Mouse (Mus musculus) adipocyte (in vitro differentiated cells): ENCODE data around the gene Gm21970.

ENCODE experiments used
- DNase-seq: peaks from one replicate; pipeline ENCODE4 v3.0.0-alpha.2; 2016; ENCODE audit warnings: low spot score

Gm21970 gene

DNA sequence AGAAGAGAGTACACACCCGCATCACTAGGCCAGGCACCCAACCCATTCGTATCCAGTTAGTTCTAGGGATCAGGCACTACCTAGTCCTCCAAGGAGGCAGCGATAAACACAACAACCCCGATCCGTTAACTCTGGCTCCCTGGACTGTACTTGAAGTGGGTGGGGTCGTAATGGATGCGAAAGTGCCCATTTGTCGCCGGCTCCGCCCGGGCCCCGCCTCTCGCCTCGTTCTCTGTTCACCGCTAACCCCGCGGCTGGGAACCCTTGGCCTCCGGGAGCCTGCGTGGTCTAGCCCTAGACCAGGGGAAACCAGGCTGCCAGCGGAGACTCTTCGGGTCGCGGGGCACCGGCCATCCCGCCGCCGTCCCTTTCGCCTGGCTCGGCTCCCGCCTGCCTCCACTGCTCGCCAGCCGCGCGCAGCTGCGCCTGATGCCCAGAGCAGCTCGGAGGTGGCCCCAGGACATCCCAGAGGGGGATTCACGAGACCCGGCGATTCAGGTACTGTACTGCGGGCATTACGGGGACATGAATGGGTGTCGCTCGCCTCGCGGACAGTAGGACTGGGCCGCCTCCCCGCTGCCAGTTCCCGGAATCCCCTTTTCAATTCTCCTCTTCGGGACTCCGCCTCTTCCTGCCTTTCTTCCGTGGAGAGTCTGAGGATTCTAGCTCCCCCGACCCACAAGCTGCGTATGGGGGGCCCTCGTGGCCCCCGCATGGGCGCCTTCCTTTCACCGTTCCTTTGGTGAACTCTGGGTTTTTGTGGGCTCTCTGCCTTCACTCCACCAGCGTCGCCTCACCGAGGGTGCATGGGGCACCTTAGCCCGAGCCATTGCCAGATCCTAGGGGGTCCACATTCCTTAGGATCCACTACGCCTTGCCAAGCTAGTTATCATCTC, 18.7 kb upstream of the Gm21970 start, which contains the start of gene Ifnar2:
Gene Ifnar2, plus strand, starts transcription at position 207 of the 896 bp plus-strand sequence.
- DNase-seq: peak; percentile 86

DNA sequence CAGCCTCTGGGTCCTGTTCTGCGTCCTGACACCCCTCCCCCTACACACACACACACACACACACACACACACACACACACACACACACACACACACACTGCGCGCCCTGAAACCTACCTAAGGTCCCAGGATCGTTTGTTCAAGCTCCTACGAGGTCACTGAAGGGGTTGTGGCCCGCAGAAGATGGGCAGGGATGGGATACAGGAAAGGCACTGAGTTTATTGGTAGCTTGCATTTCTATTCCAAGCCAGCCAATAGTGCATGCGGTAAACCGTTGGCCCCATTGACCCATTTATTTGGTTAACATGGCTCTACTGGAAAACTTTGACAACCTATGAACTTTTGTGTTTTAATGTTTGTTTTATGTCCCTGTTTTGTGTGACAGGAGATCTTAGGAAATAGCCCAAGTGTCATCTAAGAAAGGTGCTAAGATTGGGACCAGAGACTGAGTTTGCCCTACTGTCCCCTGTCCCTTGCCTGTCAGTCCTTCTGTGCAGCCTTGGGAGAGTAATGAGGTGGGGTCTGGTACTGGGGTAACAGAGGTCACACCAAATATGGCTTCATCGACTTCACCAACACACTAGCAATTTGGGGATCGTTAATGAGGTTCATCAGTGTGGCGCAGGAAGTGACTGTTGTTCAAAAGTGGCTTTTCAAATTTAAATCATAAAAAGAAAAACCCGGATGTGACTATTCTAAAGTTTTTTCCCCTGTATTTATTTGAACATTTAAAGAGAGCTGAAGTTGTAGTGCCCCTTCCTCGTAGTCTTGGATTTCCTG, 17.9 kb upstream of the Gm21970 start:
- peak; percentile 25 for DNase-seq

DNA sequence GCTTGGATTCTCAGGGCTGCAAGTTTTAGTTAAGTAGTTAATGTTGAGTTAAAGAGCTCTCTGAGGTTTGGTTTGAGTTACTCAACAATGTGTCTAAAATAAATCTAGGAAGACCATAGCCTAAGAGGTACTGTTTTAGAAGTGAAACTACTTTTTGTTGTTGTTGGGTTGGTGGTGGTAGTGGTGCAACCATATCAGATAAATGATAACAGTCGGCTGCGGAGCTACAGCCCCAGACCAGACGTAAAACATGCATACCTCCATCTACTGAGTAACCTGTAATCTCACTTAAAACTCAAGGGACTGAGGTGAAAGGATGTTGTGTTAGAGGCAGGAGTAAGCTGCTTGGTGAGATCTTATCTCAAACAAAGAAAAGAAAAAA, 17.3 kb upstream of the Gm21970 start:
- DNase-seq: no peak

DNA sequence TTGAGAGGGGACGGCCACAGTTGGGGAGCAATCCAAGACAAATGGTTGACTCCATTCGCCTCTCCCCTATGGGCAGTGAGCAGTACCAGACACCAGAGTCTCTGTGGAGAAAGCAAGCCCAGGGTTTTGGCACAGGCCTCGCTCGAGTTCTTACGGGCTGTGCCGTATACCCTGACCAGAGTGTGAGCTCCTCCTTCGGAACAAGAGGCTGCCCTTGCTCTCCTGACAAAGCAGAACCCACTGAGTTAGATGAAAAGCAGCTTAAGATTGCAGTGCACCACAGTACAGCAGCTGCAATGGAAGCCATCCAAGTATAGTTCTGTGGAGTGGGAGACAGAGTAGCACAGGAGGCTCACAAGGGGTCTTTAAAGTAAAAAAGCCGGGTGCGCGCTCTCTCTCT, 14.8 kb upstream of the Gm21970 start:
- no peak for DNase-seq

DNA sequence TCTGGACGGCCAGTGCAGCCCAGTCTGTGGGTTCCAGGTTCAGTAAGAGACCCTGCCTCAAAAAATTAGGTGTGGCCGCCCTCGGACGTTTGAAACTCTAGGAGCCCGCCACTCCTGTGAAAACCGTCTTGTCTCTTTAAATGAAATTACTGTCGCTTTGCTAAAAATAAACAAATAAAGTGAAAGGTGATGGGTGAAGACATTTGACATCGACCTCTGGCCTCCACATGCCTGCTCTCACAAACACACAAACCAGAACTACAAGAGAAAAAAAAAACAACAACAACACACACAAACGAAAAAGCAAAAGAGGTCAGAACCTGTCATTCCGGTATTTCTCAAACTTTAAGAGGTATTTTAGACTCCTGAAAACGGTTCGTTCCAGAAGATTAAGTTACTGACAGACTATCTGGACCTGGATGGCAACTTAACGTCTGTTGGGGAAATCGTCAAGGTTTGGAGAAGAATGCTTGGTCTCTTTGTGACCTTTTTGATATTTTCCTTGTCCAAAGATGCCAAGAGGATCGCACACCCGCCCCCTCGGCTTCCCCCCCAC, 13.0 kb upstream of the Gm21970 start:
- DNase-seq: peak; percentile 20

DNA sequence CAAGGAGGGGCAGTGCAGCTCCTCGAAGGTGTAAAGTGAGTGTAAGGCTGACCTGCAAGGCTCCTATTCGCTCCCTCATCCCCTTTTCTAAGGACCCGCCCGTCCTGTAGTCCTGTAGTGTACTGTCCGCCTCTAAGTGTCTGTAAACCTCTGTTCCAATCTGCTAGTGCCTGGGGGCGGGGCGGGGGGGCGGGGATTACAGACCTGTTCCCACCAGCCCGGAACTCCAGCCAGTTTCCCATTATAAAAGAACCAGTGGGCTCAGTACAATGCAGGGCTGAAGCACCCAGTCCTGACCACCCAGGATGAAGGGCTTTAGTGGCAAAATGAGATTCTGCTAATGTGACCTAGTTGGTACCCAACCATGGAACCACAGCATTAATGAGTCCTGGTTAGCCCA, 12.5 kb upstream of the Gm21970 start:
- DNase-seq: no peak

DNA sequence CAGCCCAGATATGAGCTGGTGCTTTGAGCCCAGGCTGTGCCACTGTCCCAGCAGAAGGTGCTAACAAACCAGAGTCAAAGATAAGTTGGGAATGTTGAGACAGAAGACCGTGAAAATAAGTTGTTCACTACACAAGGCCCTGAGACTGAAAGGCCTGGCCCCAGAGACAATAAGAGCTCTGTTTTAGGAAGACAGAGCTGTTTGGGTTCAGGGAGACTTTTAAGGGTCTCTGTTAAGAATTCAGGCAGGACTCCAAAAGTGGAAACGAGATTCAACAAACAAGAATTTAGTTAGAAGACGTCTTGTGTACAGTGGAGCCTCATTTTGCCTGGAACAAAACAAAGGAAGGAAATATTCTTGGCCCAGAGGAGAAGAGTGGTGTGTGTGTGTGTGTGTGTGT, 12.1 kb upstream of the Gm21970 start:
- DNase-seq: no peak

DNA sequence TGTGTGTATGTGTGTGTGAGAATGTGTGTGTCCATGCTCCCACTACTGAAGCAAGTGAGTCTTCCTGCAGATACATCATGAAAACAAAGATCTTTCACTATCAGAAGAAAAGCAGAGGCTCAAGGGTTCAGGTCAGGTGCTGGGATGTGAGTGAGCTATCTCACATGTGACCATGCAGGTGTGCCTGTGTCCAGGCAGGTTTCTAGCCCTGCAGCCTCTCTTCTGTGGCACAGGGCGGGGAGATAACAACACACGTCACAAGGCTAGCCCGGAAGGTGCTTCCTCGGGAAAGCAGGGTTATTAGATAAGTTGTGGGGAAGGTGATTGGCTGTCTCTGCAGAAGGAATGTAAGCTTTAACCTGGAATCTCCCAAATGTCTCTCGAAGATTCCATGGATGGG, 11.4 kb upstream of the Gm21970 start:
- DNase-seq: no peak

DNA sequence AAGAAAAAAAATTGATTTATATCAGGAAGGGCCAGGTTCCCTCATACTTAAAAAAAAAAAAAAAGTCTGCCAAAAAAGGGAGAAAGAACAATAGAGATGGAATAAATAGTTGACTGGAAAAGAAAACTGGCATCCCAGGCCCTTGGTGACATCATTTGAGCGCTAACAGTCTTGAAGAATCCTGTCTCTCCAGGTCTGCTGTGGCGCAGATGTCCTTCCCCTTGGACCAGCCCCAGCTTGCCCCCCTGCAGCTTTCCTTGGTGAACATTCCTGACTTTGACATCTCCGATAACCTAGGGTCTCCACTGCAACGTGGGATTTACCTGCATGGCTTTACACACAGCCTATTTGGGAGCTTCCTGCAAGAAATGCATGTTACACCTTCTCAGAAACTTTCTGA, 9.9 kb upstream of the Gm21970 start:
- no peak for DNase-seq

DNA sequence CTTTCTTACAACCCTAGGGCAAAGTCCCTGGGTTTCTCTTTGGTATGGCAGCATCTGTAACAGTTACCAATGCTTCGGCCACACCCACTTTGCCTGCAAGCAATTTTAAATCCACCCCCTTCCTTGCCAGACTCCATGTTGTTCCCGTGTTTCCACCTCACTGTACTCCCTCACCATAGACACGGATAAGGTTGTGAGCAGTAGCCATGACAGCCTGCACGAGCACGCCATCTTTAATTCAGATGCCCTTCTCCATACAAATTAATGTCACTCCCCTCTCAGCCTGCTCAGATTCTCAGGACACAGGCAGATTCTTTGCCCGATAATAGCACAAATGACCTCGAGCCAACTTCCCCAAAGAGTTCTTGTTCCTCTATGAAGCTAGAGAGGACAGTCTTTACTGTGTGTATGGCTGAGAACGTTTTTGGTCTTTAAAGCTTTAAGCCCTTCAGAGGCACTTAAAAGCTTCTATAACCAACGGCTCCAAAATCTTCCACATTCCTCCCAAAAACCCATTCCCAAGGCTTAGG, 9.2 kb upstream of the Gm21970 start:
- DNase-seq: no peak

DNA sequence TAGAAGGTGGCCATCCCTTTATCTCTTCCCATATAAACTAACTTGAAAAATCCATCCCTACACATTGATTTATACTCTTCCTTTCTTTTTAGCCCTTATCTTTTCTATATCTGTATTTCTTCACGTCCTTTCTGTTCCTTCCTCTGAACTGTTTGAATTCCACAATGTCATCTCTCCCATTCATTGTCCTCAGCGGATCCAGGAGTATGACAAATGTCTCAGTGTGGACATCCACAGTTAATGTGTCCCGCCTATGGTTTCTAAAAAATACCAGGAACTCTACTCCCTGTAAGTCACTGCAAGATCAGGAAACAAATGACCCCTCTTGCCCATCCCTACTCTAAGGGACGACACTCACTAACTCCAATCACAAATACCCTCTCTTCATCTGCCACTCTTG, 7.3 kb upstream of the Gm21970 start:
- DNase-seq: no peak

DNA sequence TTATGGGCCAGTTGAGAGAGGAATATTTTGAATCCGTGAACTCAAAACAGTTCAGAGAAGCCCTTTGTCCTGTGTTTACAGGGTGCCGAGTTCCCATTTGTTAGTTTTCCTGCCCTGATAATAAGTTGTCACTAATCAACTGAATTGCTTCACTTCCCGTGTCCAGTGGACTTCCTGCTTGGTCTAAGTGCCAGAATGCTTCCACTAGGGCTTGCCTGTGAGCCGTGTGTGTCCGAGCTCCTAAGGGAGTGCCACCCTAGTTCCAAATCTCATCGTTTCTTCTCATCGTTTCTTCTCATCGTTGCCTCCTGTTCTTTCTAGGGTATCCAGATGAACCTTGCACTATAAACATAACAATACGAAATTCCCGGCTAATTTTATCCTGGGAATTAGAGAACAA, 5.9 kb upstream of the Gm21970 start:
- DNase-seq: no peak

DNA sequence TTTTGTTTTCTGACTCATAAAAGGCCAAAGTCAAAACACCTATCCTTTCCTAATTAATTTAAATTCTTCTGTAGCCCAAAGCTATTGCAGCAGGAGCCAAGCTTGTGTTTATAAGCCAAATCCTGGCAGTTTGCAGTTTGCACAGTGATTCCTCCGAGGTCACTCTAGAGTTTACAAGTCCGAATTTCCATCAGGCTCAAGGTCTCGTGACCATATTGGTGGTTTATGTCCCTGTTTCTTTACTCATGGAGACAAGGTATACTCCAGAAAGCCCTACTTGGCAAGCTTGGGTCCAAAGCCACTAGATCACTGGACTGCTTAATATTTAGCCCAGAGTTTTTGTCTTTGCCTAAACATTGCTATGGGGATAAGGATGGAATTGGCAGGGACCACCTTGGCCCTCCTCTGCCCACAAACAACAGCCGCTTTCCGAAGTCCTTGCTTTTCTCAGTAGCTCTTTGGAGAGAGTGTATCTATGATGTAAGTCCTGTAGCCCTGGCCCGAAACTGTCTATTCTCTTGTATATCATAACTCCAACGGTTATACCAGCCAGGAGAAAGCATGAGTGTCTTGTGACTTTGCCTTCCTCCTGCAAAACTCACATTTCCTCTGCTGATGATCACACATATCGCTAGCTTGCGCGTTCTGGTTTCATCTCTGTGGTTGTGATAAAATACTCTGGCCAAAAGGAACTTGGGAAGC, 5.0 kb upstream of the Gm21970 start:
- no peak for DNase-seq

DNA sequence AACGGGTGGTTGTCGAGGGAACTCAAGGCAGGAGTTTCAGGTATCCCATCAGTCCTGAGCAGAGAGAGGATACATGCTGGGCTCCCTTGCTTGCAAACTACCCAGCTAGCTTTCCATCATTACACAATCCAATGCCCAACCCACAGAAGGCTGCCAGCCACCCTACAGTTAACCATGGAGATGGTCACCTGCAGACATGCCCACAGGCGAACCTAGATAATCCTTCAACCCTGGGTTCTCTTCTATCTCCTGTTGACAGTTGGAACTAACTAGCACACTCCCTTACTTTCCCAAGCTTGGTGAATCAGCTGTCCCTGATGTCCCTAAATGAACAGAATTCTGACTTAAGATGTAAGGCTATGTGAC, 4.4 kb upstream of the Gm21970 start:
- no peak for DNase-seq

DNA sequence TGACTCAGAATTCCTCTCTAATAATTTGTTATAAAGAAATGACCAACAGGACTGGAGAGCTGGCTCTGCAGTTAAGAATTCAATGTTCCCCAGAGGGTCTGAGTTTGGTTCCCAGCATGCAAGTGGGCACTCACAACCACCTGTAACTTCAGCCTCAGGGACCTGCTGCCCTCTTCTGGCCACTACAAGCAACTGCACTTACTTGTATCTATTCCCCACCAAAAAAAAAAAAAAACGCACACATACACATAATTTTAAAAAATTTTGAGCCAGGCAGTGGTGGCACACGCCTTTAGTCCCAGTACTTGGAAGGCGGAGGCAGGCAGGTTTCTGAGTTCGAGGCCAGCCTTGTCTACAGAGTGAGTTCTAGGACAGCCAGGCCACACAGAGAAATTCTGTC, 1.4 kb upstream of the Gm21970 start:
- DNase-seq: peak; percentile 28

DNA sequence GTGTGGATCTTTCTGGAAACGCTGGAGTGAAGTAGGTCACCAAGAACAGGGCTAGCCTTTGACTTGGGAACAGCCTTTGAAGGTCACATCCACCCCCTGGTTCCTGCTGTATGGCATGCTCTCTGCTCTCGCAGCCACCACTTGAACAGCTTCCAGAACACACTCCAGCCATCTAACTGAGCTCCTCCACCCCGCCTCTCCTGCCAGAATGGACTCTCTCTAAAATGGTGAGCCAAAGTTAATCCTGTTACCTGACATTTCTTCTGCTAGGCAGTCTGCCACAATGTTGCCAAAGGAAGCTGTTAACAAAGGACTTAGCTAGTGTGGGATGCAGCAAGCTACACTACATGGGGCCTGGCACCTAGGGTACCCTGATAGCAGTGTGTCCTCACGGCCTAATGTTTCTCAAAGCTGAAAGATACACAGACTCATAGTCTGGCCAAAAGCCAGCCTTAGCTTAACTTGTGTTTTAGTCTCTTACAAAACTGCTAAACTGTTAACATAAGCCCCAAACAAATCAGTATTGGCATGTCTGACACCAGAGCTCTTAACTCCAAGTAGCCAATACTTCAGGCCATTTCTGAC, 3.4 kb downstream of the Gm21970 start:
- peak; percentile 72 for DNase-seq

DNA sequence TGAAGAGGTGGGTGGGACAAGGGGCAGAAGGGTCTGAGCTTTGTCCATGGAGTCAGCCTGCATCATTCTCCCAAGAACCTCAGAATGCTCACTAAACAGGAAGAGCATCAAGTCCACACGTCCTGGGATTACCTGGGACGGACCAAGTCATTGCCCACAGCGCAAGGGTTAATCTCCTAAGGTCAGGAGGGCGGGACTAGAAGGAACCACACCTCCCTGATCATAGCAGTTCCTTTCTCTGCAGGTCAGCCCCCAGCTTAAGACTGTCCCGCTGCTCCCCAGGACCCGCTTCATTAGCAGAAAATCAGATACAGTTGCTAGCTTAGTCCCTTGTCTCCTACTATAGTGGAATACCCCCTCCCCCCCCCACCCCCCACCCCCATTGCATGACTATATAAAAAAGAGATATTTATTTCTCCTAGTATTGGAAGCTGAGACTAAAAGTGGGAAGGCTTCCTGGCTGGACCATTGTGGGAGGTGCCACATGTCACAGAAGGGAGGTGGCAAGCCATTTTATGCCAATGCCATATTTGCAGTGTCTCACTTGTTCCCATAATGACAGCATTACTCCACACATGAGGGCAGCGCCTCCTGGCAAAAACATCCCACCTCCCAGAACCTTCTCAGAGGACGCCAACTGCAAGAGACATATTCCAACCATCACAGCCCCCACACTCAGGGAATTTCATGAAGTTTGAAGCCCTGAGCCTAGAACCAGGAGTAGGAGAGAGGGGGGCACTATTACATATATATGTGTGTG, 4.3 kb downstream of the Gm21970 start:
- DNase-seq: no peak

DNA sequence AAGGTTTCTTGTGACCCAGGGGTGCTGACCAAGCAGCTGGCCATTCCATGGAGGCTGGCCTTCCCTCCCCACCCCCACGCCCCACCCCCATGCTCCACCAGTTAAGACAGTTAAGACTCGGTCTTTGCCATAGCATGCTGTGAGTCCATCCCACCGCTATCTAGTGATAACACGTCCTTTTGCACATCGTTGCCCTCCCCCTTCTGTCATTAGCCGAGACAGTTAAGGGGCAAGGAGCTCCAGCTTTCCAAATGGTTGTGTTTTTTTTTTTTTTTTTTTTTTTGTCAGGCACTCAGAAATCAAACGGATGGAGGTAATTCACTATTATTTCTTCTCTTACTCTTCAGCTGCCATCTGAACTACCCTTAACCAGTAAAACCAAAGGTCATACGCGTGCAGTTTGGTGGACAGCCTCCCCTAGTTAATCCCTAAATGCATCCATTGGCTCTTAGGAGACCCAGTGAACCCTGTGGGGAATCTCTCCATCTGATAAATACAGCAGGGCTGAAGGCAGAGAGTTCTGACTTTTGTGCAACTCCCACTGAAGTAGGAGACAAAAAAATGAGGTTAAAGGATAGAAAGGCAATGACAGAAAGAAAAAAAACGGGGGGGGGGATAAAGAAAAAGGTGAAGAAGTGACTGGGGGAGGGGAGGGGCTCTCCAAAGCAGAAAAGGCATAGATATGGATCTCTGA, 5.5 kb downstream of the Gm21970 start:
- no peak for DNase-seq

DNA sequence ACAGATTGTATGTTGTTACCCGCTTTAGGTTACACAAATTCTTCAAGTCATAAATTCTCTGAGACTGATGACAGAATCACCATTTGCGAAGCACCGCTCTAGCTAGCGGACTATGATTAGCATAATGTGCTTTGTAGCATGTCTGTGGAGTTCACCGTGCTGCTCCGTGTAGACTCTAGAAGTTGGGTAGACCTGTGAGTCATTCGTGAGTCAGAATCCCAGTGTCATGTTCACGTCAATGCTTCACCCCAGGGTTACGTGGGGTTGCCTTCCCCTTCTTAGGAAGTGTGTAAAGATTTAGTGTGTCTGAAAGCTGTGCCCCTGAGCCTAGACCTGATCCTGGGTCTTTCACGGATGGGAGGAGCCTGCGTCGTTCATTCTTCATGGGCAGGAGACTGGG, 6.5 kb downstream of the Gm21970 start:
- DNase-seq: no peak

DNA sequence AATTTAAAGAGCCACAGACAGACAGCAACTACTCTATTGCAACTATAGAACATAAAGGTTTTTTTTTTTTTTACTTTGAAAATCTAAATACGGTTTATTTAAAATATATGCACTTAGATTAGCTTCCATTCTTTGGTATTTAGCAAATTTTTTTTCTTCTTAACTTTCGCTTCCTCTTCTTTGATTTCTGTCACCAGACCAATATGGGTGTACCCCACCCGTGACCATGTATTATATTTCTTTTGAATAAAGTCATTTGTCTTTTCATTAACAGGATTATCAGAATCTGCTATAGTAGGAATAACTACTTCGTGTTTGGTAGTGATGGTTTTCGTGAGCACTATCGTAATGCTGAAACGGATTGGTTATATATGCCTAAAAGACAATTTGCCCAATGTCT, 7.4 kb downstream of the Gm21970 start:
- DNase-seq: no peak
